In genomic region chr9:32409060-32409961, GRCm38 (mm10) we compare ENCODE assay signal across 8 mouse cellular contexts. TPM values are rescaled to one million over a fixed set of nuclear protein-coding genes. Genes with fewer than 3 reads are reported as not detected.
DNase-seq lines count a peak whose midpoint lies in the region; ATAC-seq and TF ChIP-seq lines count a peak whose summit lies in the region.

No protein-coding gene starts in this region.

- no peak overlapping the region for H3K27ac ChIP-seq in thymus, adult 2 months (ENCODE audit: control insufficient read depth, insufficient read depth, low read length)
- no peak overlapping the region for H3K27ac ChIP-seq in forebrain, embryonic 11.5 days (ENCODE audit: low read depth, low read length)
- no peak overlapping the region for H3K27ac ChIP-seq in hindbrain, embryonic 16.5 days (ENCODE audit: low read depth, low read length)
- peak overlapping the region; percentile 41 for H3K27ac ChIP-seq in liver, postnatal 0 days (ENCODE audit: low read depth)
- H3K27ac ChIP-seq in stomach, embryonic 16.5 days (ENCODE audit: low read length) = no peak overlapping the region

- WGBS in thymus, adult 2 months = 10% methylated on average over 47 of the region's 47 CpGs
- WGBS in forebrain, embryonic 11.5 days = under 1% methylated on average over 47 of the region's 47 CpGs
- WGBS in hindbrain, embryonic 16.5 days = 1% methylated on average over 47 of the region's 47 CpGs
- WGBS in liver, postnatal 0 days (ENCODE audit: insufficient replicate concordance) = 3% methylated on average over 47 of the region's 47 CpGs
- 4% methylated on average over 47 of the region's 47 CpGs for WGBS in stomach, embryonic 16.5 days

- peak overlapping the region; percentile 67 for H3K4me2 ChIP-seq in forebrain, embryonic 11.5 days (ENCODE audit: low read depth, low read length, severe bottlenecking)
- peak overlapping the region; percentile 99 for H3K4me2 ChIP-seq in hindbrain, embryonic 16.5 days (ENCODE audit: low read length)
- peak overlapping the region; percentile 74 for H3K4me2 ChIP-seq in liver, postnatal 0 days (ENCODE audit: low read depth, low read length)
- H3K4me2 ChIP-seq in stomach, embryonic 16.5 days (ENCODE audit: low read depth, low read length) = peak overlapping the region; percentile 78

- TF ChIP-seq EP300 in liver, postnatal 0 days (IDR thresholded peaks at IDR 0.05; ENCODE audit: low read depth) = no peak

- TF ChIP-seq POLR2A in thymus, adult 2 months (IDR thresholded peaks at IDR 0.05; ENCODE audit: control insufficient read depth, extremely low read depth, insufficient read depth, low read length, poor library complexity) = no peak

- peak overlapping the region; percentile 26 for H3K4me3 ChIP-seq in thymus, adult 2 months (ENCODE audit: control insufficient read depth, insufficient read depth, low read length)
- peak overlapping the region; percentile 31 for H3K4me3 ChIP-seq in forebrain, embryonic 11.5 days (ENCODE audit: low read depth, low read length)
- H3K4me3 ChIP-seq in hindbrain, embryonic 16.5 days (ENCODE audit: low read length) = peak overlapping the region; percentile 53
- H3K4me3 ChIP-seq in liver, postnatal 0 days (ENCODE audit: low read depth, low read length) = peak overlapping the region; percentile 48
- H3K4me3 ChIP-seq in stomach, embryonic 16.5 days (replicated peaks; ENCODE audit: low read length) = peak overlapping the region; percentile 46

- peaks cover 8% of the 10 kb centered on the region for H3K4me1 ChIP-seq in thymus, adult 2 months (replicated peaks; ENCODE audit: control insufficient read depth, insufficient read depth, low read length)
- peaks cover 7% of the 10 kb centered on the region for H3K4me1 ChIP-seq in forebrain, embryonic 11.5 days (replicated peaks; ENCODE audit: control insufficient read depth, insufficient read depth, low read length)
- H3K4me1 ChIP-seq in hindbrain, embryonic 16.5 days (ENCODE audit: control insufficient read depth, insufficient read depth, low read depth, low read length) = peaks cover 8% of the 10 kb centered on the region
- peaks cover 3% of the 10 kb centered on the region; the same call in 1 of the 2 replicates for H3K4me1 ChIP-seq in liver, postnatal 0 days (ENCODE audit: insufficient read depth)
- no peaks in the 10 kb centered on the region; the same call in 1 of the 2 replicates for H3K4me1 ChIP-seq in stomach, embryonic 16.5 days (ENCODE audit: control insufficient read depth, insufficient read depth, low read length)

- no peaks in the 10 kb centered on the region for H3K9me3 ChIP-seq in forebrain, embryonic 11.5 days (ENCODE audit: control insufficient read depth, low read length)
- no peaks in the 10 kb centered on the region for H3K9me3 ChIP-seq in hindbrain, embryonic 16.5 days (ENCODE audit: control insufficient read depth, low read length)
- H3K9me3 ChIP-seq in liver, postnatal 0 days (ENCODE audit: low read length) = no peaks in the 10 kb centered on the region
- H3K9me3 ChIP-seq in stomach, embryonic 16.5 days (replicated peaks; ENCODE audit: control insufficient read depth, low read length) = no peaks in the 10 kb centered on the region

- peak; percentile 75 for ATAC-seq in forebrain, embryonic 11.5 days (replicated peaks; ENCODE audit: low FRiP score)
- ATAC-seq in hindbrain, embryonic 16.5 days = peak; percentile 31; the same call in 1 of the 2 replicates
- ATAC-seq in liver, postnatal 0 days = peak; percentile 60
- ATAC-seq in stomach, embryonic 16.5 days (ENCODE audit: insufficient read depth, low FRiP score) = no peak

- peaks cover 11% of the 10 kb centered on the region for H3K27me3 ChIP-seq in thymus, adult 2 months (ENCODE audit: control insufficient read depth, insufficient read depth, low read length)
- peaks cover 67% of the 10 kb centered on the region for H3K27me3 ChIP-seq in forebrain, embryonic 11.5 days (ENCODE audit: control insufficient read depth, insufficient read depth, low read length)
- H3K27me3 ChIP-seq in hindbrain, embryonic 16.5 days (replicated peaks; ENCODE audit: control insufficient read depth, insufficient read depth, low read length) = peaks cover 8% of the 10 kb centered on the region
- H3K27me3 ChIP-seq in liver, postnatal 0 days (ENCODE audit: insufficient read depth, low read length) = peaks cover 5% of the 10 kb centered on the region; the same call in 1 of the 2 replicates
- peaks cover 5% of the 10 kb centered on the region; the same call in 1 of the 2 replicates for H3K27me3 ChIP-seq in stomach, embryonic 16.5 days (ENCODE audit: control insufficient read depth, insufficient read depth, low read length)

- TF ChIP-seq CTCF in thymus, adult 2 months (IDR thresholded peaks at IDR 0.05; ENCODE audit: borderline replicate concordance, control insufficient read depth, extremely low read depth, insufficient read depth, low read length, poor library complexity) = no peak
- TF ChIP-seq CTCF in liver, postnatal 0 days (IDR thresholded peaks at IDR 0.05; ENCODE audit: low read depth) = no peak

- no peaks in the 10 kb centered on the region for H3K36me3 ChIP-seq in thymus, adult 2 months (ENCODE audit: control insufficient read depth, insufficient read depth, low read length)
- H3K36me3 ChIP-seq in forebrain, embryonic 11.5 days (ENCODE audit: control insufficient read depth, insufficient read depth, low read length) = no peaks in the 10 kb centered on the region
- H3K36me3 ChIP-seq in hindbrain, embryonic 16.5 days (ENCODE audit: control insufficient read depth, insufficient read depth, low read length) = no peaks in the 10 kb centered on the region
- H3K36me3 ChIP-seq in liver, postnatal 0 days (replicated peaks; ENCODE audit: insufficient read depth, low read length) = no peaks in the 10 kb centered on the region
- no peaks in the 10 kb centered on the region for H3K36me3 ChIP-seq in stomach, embryonic 16.5 days (ENCODE audit: control insufficient read depth, insufficient read depth, low read length)

- peak overlapping the region; percentile 48 for H3K9ac ChIP-seq in forebrain, embryonic 11.5 days (ENCODE audit: low read length)
- peak overlapping the region; percentile 72 for H3K9ac ChIP-seq in hindbrain, embryonic 16.5 days (ENCODE audit: low read depth, low read length)
- peak overlapping the region; percentile 39 for H3K9ac ChIP-seq in liver, postnatal 0 days (replicated peaks)
- H3K9ac ChIP-seq in stomach, embryonic 16.5 days (ENCODE audit: low read length) = peak overlapping the region; percentile 63

- no peak for DNase-seq in thymus, adult 2 months
- no peak for DNase-seq in thymus, adult 18-20 months
- peak; percentile 79 for DNase-seq in forebrain, embryonic 11.5 days (ENCODE audit: low spot score)
- DNase-seq in liver, postnatal 0 days = peak; percentile 54
- DNase-seq in layer of hippocampus, adult 8-10 months (ENCODE audit: low spot score in 2 of 2) = no peak
- no peak for DNase-seq in ovary, adult 18-20 months (ENCODE audit: low spot score)

RNA-seq across cellular contexts. Expression of gene Kcnj1, which starts 37.0 kb away (rescaled TPM):
- polyA plus RNA-seq in thymus, adult 2 months (2012; rRNA removed) = 0.03 TPM in 1 of 2 replicates, not detected in the other
- polyA plus RNA-seq in forebrain, embryonic 11.5 days (2014; fragmentation: Nextera tagmentation; extraction: Ambion mirVana) = not detected in 2 replicates
- not detected in 2 replicates for polyA plus RNA-seq in hindbrain, embryonic 16.5 days (2015; fragmentation: Nextera tagmentation; extraction: Ambion mirVana)
- not detected in 2 replicates for polyA plus RNA-seq in liver, postnatal 0 days (2015; fragmentation: Nextera tagmentation; extraction: Ambion mirVana)
- polyA plus RNA-seq in stomach, embryonic 16.5 days (2015; fragmentation: Nextera tagmentation; extraction: Ambion mirVana) = not detected in 2 replicates
- total RNA-seq in layer of hippocampus, adult 8-10 months (2022) = not detected

Comparison
In these comparisons a context has a peak if more than half of its experiments do, and no peak if none do; other contexts are left out.
1. DNase-seq: peak in forebrain, embryonic 11.5 days (single experiment) and liver, postnatal 0 days (single experiment); none in thymus, adult 2 months (single experiment), thymus, adult 18-20 months (0 of 2), layer of hippocampus, adult 8-10 months (0 of 2) and ovary, adult 18-20 months (single experiment).
2. Peak in every context shown above with its lines, with median percentiles within 50 percentile points of each other: H3K4me3 ChIP-seq, H3K4me2 ChIP-seq and H3K9ac ChIP-seq.